Mouse (Mus musculus) stomach, postnatal 0 days (tissue): Measurements from ENCODE around the gene Sdr42e1.

Experiments used
- CTCF ChIP-seq: IDR thresholded peaks from 2 replicates; pipeline ENCODE4 v1.5.1; 2016; ENCODE audit warnings: antibody characterized with exemption, low read depth, mild to moderate bottlenecking, moderate library complexity
- EP300 ChIP-seq: optimal IDR thresholded peaks from 2 replicates; pipeline ENCODE3; 2016; ENCODE audit warnings: antibody characterized with exemption

GRCm38 (mm10) chr8:117646440-117646839 lies 27.0 kb downstream of the Sdr42e1 start:
- TF ChIP-seq CTCF (no peak), EP300 (no peak)
